Mouse (Mus musculus): Measurements from ENCODE around the gene Pinlyp. TPM values are rescaled to one million over a fixed set of nuclear protein-coding genes. Genes with fewer than 3 reads are reported as not detected.
A peak's percentile ranks its signal among the peaks of the same experiment; 100 is the strongest.
"Not testable (repeated sequence)": the region's sequence is repeated elsewhere in the genome, so short reads cannot be mapped to it uniquely, and the experiment has no call there.

The Pinlyp gene
- polyA plus RNA-seq, 1 experiment from 2014 or later, result 7.8 TPM

DNA sequence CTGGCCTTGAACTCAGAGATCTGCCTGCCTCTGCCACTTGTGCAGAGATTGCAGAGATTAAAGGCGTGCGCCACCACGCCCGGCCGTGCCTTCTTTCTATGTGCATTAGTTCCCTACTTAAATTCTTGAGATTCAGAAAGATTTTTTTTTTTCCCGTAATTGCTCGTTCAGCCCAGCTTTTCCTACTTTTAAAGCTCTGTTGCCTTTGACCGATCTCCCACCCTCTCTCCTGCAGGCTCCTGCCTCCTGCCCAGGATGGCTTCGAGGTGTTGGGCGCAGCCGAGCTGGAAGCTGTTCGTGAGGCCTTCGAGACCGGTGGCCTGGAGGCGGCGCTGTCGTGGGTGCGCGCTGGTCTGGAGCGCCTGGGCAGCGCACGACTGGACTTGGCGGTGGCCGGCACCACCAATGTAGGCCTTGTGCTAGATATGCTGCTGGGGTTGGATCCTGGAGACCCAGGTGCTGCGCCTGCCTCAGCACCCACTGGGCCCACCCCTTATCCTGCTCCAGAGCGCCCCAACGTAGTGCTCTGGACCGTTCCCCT, 12.8 kb downstream of the Pinlyp start:
- Histone ChIP-seq H3K27ac (no peak overlapping the region), H3K4me2 (no peak overlapping the region), H3K4me3 (no peak overlapping the region), H3K9me3 (no peaks in the 10 kb centered on the region), H3K4me1 (peaks cover 38% of the 10 kb centered on the region), H3K9ac (no peak overlapping the region), H3K27me3 (peaks cover 8% of the 10 kb centered on the region; the same call in 1 of the 2 replicates), H3K36me3 (peaks cover 31% of the 10 kb centered on the region)
- ATAC-seq (ENCODE audit: insufficient number of reproducible peaks, low FRiP score, low TSS enrichment, low read depth), result no peak
- WGBS, result 75% methylated on average over 28 of the region's 28 CpGs

DNA sequence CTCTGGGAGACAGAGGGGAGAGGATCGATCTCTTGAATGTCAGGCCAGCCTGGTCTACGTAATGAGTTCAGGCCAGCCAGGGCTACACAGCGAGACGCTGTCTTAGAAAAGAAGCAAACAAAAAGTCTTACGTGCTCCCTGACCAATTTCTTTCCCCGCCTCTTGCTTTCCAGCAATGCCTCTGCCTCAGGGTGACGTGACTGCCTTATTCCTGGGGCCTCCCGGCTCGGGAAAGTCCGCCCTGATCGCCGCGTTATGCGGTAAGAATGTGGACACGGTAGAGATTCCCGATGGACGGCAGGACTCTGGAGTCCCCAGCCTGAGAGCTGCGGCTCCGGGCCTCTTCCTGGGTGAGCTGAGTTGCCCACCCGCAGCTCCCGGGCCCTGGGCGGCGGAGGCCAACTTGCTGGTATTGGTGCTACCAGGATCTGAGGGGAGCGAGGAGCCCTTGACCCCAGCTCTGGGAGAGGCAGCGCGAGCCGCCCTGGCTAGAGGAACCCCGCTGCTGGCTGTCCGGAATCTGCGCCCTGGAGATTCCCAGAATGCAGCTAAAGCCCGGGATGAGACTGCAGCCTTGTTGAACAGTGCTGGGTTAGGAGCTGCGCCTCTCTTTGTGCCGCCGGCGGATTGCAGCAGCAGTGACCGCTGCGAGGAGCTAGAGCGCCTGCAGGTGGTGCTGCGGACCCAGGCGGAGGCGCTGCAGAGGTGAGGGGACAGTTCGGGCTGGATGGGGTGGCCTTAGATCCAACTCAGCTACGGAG, 14.5 kb downstream of the Pinlyp start:
- H3K9me3 ChIP-seq, result no peaks in the 10 kb centered on the region
- peak overlapping the region; percentile 91 for H3K4me2 ChIP-seq
- peak; percentile 63; the same call in 1 of the 2 replicates for ATAC-seq (ENCODE audit: insufficient number of reproducible peaks, low FRiP score, low TSS enrichment, low read depth)
- WGBS, result 1% methylated on average over 43 of the region's 43 CpGs
- H3K27me3 ChIP-seq, result peaks cover 8% of the 10 kb centered on the region; the same call in 1 of the 2 replicates
- peak overlapping the region; percentile 59 for H3K4me3 ChIP-seq
- peak overlapping the region; percentile 74 for H3K9ac ChIP-seq
- peaks cover 31% of the 10 kb centered on the region for H3K36me3 ChIP-seq
- peak overlapping the region; percentile 85 for H3K27ac ChIP-seq
- H3K4me1 ChIP-seq, result peaks cover 42% of the 10 kb centered on the region

DNA sequence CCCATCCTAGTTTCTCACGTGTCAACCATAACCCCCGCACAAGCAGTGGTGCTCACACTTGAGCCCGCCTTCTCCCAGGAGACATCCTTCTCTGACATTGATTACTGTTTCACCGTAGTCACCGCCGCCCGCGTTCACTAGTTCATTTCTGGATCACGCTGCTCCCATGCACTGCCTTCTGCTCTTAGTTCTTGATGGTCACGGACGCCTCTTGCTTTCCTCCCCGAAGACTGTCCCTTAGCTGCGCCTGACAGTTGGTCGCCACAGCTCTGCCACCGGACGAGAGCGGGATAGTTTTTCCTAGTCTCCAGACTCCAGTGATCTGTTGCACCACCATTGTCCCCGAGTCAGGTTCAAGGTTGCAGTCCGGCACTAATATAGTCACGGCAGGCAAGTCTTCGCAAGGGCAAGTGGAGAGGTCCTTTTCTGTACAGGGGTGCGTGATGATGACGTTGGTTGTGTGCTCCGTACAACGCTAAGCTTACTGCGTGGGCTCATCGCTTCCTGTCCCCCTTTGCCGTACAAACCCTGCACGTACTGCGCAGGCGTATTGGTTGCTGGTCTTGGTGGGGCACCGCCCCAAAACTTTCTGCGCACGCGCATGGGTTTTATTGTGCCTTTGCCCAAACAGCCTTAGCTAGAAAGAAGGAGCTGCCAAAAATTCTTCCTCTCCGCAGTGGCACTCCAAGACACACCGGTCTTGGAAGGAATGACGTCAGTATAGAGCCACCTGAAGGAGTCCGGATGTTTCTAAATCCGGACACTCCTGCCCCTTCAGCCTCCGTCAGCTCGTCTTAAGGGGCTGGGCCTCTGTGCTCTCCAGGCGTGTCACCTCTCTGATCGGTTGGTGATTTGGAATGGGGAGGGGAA, 15.6 kb downstream of the Pinlyp start, which contains the start of gene Irgq:
Irgq (plus strand) TSS at position 628 of the 870 bp plus-strand sequence.
- H3K9me3 ChIP-seq, result no peaks in the 10 kb centered on the region
- peak; percentile 94 for ATAC-seq (ENCODE audit: insufficient number of reproducible peaks, low FRiP score, low TSS enrichment, low read depth)
- H3K27ac ChIP-seq, result peak within 1 kb of the TSS; percentile 88
- peak within 1 kb of the TSS; percentile 74 for H3K9ac ChIP-seq
- peak within 1 kb of the TSS; percentile 59 for H3K4me3 ChIP-seq
- H3K4me2 ChIP-seq, result peak within 1 kb of the TSS; percentile 91
- H3K4me1 ChIP-seq, result peaks cover 44% of the 10 kb centered on the region
- WGBS, result under 1% methylated on average over 44 of the region's 44 CpGs
- H3K36me3 ChIP-seq, result peaks cover 22% of the 10 kb centered on the region
- peaks cover 8% of the 10 kb centered on the region; the same call in 1 of the 2 replicates for H3K27me3 ChIP-seq

DNA sequence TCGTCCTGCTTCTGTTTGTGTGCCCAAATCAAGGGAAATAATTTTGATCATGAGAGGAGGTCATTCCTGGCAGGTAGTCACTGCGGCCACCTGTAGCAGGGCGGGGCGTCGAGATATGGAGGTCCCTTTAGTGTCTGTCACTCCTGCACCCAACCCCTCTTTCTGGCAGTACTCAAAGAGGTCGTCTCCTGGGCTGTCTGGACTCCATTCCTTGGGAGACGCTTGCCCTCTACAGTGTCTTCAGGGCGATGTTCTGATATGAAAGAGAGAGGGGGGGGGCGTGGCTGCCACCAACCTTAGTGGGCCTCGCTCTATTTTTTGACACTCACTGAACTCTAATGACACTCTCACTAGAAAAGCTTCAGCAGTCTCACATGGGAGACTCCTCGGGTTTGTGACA, 16.3 kb downstream of the Pinlyp start:
- Histone ChIP-seq H3K36me3 (peaks cover 16% of the 10 kb centered on the region), H3K9ac (peak overlapping the region; percentile 66), H3K4me2 (peak overlapping the region; percentile 91), H3K4me1 (peaks cover 44% of the 10 kb centered on the region), H3K4me3 (peak overlapping the region; percentile 59), H3K27ac (peak overlapping the region; percentile 88), H3K27me3 (peaks cover 8% of the 10 kb centered on the region; the same call in 1 of the 2 replicates), H3K9me3 (no peaks in the 10 kb centered on the region)
- 64% methylated on average over 11 of the region's 11 CpGs for WGBS
- ATAC-seq (ENCODE audit: insufficient number of reproducible peaks, low FRiP score, low TSS enrichment, low read depth), result no peak

DNA sequence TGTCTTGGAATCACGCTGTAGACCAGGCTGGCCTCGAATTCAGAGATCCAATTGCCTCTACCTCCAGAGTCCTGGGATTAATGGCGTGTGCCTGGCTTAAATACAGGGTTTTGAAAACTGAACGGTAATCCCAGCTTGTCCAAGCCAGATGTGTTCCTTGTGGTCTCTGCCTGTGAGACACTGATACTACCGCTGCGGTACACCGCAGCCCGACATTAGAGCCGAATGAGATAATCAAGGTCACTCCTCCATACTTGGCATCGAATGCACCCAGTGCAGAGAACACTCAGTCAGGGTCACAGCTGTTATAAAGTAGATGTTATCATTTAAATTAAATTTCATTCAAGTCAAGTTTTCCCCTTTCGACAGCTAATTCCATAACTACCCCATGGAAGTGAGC, 17.1 kb downstream of the Pinlyp start:
- H3K27me3 ChIP-seq, result peaks cover 8% of the 10 kb centered on the region; the same call in 1 of the 2 replicates
- H3K4me2 ChIP-seq, result no peak overlapping the region

DNA sequence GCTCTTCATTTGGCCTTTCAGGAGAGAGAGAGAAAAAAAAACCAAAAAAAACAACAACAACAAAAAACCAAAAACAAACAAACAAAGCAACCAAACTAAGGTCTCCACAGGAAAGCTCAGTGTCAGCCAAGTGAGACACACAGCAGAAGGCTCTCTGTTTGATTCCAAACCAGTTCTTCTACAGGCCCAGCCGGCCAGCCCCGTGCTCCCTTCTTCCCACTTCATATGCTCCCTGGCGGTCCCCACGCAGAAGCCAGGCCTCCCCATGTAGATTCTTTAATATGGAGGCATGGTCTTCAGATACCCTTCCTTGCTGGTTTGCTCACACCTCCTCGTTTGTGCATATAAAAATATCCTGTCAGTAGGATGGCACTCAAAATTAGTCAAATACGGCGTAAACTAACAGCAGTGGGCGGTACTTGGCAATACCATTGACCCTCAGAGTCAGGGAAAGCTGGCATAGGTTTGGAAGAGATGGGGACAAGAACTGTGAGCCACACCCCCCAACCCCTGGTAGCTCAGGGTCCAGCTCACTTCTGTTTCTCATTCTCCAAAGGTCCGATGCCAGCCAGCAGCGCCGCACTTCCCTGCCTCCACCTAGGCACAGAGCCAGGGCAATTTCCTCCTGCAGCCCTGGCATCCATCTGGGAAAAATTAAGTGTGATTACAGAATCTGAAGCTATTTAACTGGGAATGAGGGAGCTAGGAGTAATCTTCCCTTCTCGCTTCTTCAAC, 20.1 kb downstream of the Pinlyp start:
- Histone ChIP-seq H3K4me3 (no peak overlapping the region), H3K36me3 (no peaks in the 10 kb centered on the region), H3K27me3 (no peaks in the 10 kb centered on the region), H3K4me1 (peaks cover 14% of the 10 kb centered on the region), H3K9ac (no peak overlapping the region), H3K27ac (peak overlapping the region; percentile 52; the same call in 1 of the 2 replicates), H3K9me3 (no peaks in the 10 kb centered on the region), H3K4me2 (no peak overlapping the region)
- ATAC-seq (ENCODE audit: insufficient number of reproducible peaks, low FRiP score, low TSS enrichment, low read depth), result no peak
- 76% methylated on average over 12 of the region's 12 CpGs for WGBS

More for the DNA sequence above, 17.1 kb downstream of the Pinlyp start:
- H3K36me3 ChIP-seq, result peaks cover 9% of the 10 kb centered on the region
- no peak overlapping the region for H3K27ac ChIP-seq
- no peak overlapping the region for H3K4me3 ChIP-seq
- H3K4me1 ChIP-seq, result peaks cover 37% of the 10 kb centered on the region
- ATAC-seq (ENCODE audit: insufficient number of reproducible peaks, low FRiP score, low TSS enrichment, low read depth), result no peak
- WGBS, result 90% methylated on average over 11 of the region's 11 CpGs
- no peaks in the 10 kb centered on the region for H3K9me3 ChIP-seq
- H3K9ac ChIP-seq, result no peak overlapping the region

DNA sequence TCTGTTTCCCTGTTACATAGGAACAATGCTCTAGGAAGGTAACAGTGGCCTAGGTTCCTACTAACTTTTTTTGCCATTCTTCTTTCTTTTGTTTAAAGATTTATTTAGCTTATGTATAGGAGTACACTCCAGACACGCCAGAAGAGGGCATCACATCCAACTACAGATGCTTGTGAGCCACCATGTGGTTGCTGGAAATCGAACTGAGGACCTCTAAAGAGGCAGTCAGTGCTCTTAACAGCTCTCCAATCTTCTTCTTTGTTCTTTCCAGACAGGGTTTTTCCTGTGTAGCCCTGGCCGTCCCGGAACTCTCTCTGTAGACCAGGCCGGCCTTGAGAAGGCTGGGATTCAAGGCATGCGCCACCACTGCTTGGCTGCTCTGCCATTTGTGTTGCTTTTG, 20.9 kb downstream of the Pinlyp start:
- no peak for ATAC-seq (ENCODE audit: insufficient number of reproducible peaks, low FRiP score, low TSS enrichment, low read depth)
- Histone ChIP-seq H3K36me3 (no peaks in the 10 kb centered on the region), H3K27ac (no peak overlapping the region), H3K9me3 (no peaks in the 10 kb centered on the region), H3K4me2 (no peak overlapping the region), H3K4me3 (no peak overlapping the region), H3K4me1 (peaks cover 14% of the 10 kb centered on the region), H3K27me3 (no peaks in the 10 kb centered on the region), H3K9ac (no peak overlapping the region)
- 84% methylated on average over 6 of the region's 6 CpGs for WGBS

DNA sequence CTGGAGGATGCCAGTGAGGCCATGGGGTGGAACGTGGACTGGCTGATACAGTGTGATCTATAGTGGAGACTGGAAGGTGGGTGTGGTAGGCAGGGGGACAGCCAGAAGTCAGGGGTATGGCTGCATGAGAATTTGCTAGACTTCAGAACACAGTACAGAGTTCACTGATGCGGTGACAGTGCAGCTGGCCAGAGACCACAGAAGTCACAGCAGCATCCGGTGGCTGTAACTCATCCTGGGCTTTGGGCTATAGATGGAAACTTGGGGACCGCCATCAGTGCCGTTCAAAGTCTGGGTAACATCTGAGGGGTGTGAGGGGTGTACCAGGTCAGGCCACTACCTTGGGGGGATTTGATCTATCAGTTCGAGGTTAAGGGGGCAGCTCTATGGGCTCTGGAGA, 22.2 kb downstream of the Pinlyp start:
- 83% methylated on average over 6 of the region's 6 CpGs for WGBS
- Histone ChIP-seq H3K9me3 (no peaks in the 10 kb centered on the region), H3K27ac (no peak overlapping the region), H3K27me3 (no peaks in the 10 kb centered on the region), H3K4me3 (no peak overlapping the region), H3K4me2 (no peak overlapping the region), H3K36me3 (no peaks in the 10 kb centered on the region), H3K9ac (no peak overlapping the region), H3K4me1 (peaks cover 6% of the 10 kb centered on the region; the same call in 1 of the 2 replicates)
- ATAC-seq (ENCODE audit: insufficient number of reproducible peaks, low FRiP score, low TSS enrichment, low read depth), result no peak

DNA sequence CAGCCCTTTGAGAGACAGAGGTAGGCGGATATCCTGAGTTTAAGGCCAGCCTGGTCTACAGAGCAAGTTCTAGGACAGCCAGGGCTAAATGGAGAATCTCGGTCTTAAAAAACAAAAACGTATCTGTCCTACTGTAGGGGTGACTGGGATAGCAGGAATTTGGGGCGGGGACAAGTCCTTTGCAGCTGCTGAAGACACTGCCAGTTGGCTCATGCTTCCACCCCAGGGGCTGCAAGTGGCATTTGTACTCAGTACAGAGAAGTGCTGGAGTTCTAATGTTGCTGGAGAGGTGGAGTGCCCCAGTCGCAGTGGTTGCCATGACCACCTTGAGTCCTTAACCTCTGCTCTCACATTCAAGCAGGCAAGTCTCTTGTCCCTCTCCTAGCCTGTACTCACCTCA, 23.1 kb downstream of the Pinlyp start:
- Histone ChIP-seq H3K9me3 (no peaks in the 10 kb centered on the region), H3K36me3 (no peaks in the 10 kb centered on the region), H3K4me3 (no peak overlapping the region), H3K4me1 (peaks cover 6% of the 10 kb centered on the region; the same call in 1 of the 2 replicates), H3K27me3 (no peaks in the 10 kb centered on the region), H3K27ac (no peak overlapping the region), H3K9ac (no peak overlapping the region), H3K4me2 (no peak overlapping the region)
- 56% methylated on average over 5 of the region's 5 CpGs for WGBS
- no peak for ATAC-seq (ENCODE audit: insufficient number of reproducible peaks, low FRiP score, low TSS enrichment, low read depth)

DNA sequence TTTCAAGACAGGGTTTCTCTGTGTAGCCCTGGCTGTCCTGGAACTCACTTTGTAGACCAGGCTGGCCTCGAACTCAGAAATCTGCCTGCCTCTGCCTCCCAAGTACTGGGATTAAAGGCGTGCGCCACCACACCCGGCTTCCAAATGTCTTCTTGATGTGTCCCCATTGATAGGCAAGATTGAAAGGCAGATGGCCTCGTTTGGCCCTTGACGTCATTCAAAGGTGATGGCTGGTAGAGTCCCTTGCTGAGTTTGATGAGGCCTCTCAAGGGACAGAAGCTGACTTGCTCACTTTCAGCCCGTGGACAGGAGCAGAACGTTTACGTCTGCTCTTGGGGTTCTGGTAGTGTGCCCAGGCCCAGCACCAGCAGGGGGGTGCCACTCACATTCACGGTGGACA, 25.9 kb downstream of the Pinlyp start:
- not testable (repeated sequence) for H3K4me2 ChIP-seq; H3K9ac ChIP-seq; H3K4me3 ChIP-seq; ATAC-seq (ENCODE audit: insufficient number of reproducible peaks, low FRiP score, low TSS enrichment, low read depth); H3K27me3 ChIP-seq; H3K9me3 ChIP-seq; H3K27ac ChIP-seq; H3K4me1 ChIP-seq
- peaks cover 14% of the 10 kb centered on the region; the same call in 1 of the 2 replicates for H3K36me3 ChIP-seq
- 83% methylated on average over 10 of the region's 10 CpGs for WGBS

DNA sequence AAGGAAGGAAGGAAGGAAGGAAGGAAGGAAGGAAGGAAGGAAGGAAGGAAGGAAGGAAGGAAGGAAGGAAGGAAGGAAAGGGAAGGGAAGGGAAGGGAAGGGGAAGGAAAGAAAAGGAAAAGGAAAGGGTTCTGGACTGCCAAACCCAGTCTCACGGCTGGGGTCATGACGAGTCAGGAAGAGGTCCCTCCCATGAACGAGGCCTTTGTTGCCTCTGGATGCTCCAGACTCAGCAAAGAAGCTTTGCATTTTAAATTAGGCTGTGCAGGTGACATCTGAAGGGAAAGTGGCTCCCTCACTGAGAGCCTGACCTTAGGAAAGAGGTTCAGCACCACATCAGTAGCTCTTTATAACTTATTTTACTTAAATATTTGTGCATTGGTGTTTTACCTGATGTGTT, 26.8 kb downstream of the Pinlyp start:
- H3K9me3 ChIP-seq, result no peaks in the 10 kb centered on the region
- ATAC-seq (ENCODE audit: insufficient number of reproducible peaks, low FRiP score, low TSS enrichment, low read depth), result no peak
- WGBS, result 71% methylated on average over 3 of the region's 3 CpGs
- H3K4me1 ChIP-seq, result no peaks in the 10 kb centered on the region
- H3K4me3 ChIP-seq, result no peak overlapping the region
- no peaks in the 10 kb centered on the region for H3K27me3 ChIP-seq
- no peak overlapping the region for H3K9ac ChIP-seq
- peaks cover 21% of the 10 kb centered on the region; the same call in 1 of the 2 replicates for H3K36me3 ChIP-seq
- no peak overlapping the region for H3K27ac ChIP-seq
- no peak overlapping the region for H3K4me2 ChIP-seq
